Mouse (Mus musculus): Measurements from ENCODE around the gene Tnfrsf1a.

- TF ChIP-seq CTCF (IDR thresholded peaks at IDR 0.05; ENCODE audit: low read depth, low read length) (no peak), POLR2A (IDR thresholded peaks at IDR 0.05; ENCODE audit: borderline replicate concordance, low read depth, low read length) (no peak)
These were observed 58.5 kb downstream of the Tnfrsf1a start for GRCm38 (mm10) chr6:125407657-125408056.
